Mouse (Mus musculus) hindbrain, embryonic 14.5 days (tissue): ENCODE measurements at regions not wholly inside any gene's neighbourhood (a gene's known extent, or its start where the extent isn't known, plus 50 kb on each side); places are given as distances from the start of the nearest gene placed in this dataset.
"Not testable (repeated sequence)": the region's sequence is repeated elsewhere in the genome, so short reads cannot be mapped to it uniquely, and the experiment has no call there.

Experiments used
- ATAC-seq: fragments of 200-750 bp; cut with Nextera tagmentation; 2 replicates; pipeline ENCODE4 v1.8.0; 2017; ENCODE audit warnings: moderate number of reproducible peaks, mild to moderate bottlenecking, moderate TSS enrichment, moderate library complexity; ENCODE audit not compliant: low FRiP score
- DNase-seq: peaks from one replicate; pipeline ENCODE4 v3.0.0-alpha.2; 2015; ENCODE audit warnings: low spot score
- H3K27ac ChIP-seq: fragments of 300-500 bp; sonication (generic); 2 replicates; pipeline ENCODE4 v1.5.1; 2014; ENCODE audit warnings: mild to moderate bottlenecking, moderate library complexity
- H3K27me3 ChIP-seq: fragments of 300-500 bp; sonication (generic); 2 replicates; pipeline ENCODE4 v1.6.1; 2014; ENCODE audit warnings: mild to moderate bottlenecking, low read length, mixed read lengths; ENCODE audit not compliant: control insufficient read depth, insufficient read depth
- H3K36me3 ChIP-seq: fragments of 300-500 bp; sonication (generic); replicated peaks from 2 replicates; pipeline ENCODE4 v1.6.1; 2014; ENCODE audit not compliant: control insufficient read depth, insufficient read depth
- H3K4me1 ChIP-seq: fragments of 300-500 bp; sonication (generic); replicated peaks from 2 replicates; pipeline ENCODE4 v1.6.1; 2014; ENCODE audit warnings: antibody characterized with exemption, low read length, mixed read lengths; ENCODE audit not compliant: control insufficient read depth, insufficient read depth
- H3K4me2 ChIP-seq: fragments of 300-500 bp; sonication (generic); replicated peaks from 2 replicates; pipeline ENCODE4 v1.6.1; 2014; ENCODE audit warnings: mild to moderate bottlenecking, moderate library complexity
- H3K4me3 ChIP-seq: fragments of 300-500 bp; sonication (generic); replicated peaks from 2 replicates; pipeline ENCODE4 v1.5.1; 2014; ENCODE audit warnings: mild to moderate bottlenecking, low read length
- H3K9ac ChIP-seq: fragments of 300-500 bp; sonication (generic); 2 replicates; pipeline ENCODE4 v1.6.1; 2014
- H3K9me3 ChIP-seq: fragments of 300-500 bp; sonication (generic); 2 replicates; pipeline ENCODE4 v1.6.1; 2016; ENCODE audit warnings: low read length; ENCODE audit not compliant: control insufficient read depth
- WGBS: fragments of 180-500 bp; shearing (Covaris S2); extraction: QIAGEN DNeasy Blood & Tissue Kit; methylation state at CpG from one replicate; pipeline ENCODE4 v1.1.7; 2014; 5-methylcytosine and 5-hydroxymethylcytosine counted together

- Histone ChIP-seq H3K27ac (no peak overlapping the region), H3K36me3 (no peaks in the 10 kb centered on the region), H3K27me3 (no peaks in the 10 kb centered on the region), H3K4me2 (no peak overlapping the region), H3K4me3 (no peak overlapping the region), H3K4me1 (peaks cover 31% of the 10 kb centered on the region), H3K9ac (no peak overlapping the region), H3K9me3 (no peaks in the 10 kb centered on the region)
- 23% methylated on average over 3 of the region's 3 CpGs for WGBS
- ATAC-seq (no peak), DNase-seq (no peak)
Observed at GRCm38 (mm10) chr11:113163941-113164340, 381.9 kb downstream of the Sox9 start.

DNA sequence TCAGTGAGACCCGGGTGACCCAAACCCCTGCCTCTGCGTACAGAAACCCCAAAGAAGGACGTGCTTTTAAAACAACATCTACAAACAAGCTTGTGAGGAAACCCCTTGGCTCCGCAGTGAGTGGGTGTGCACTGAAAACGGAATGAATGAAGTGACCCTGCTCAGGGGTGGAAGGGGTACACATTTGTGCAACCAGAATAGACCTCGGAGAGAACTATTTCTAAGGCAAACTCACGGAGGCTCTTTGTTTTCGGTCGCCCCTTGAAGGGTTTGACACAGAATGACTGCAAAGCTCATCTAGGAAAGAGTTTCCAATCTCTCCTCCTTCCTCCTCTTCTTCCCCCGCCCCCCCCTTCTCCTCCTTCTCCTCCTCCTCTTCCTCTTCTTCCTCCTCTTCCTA, 382.5 kb downstream of the Sox9 start:
- Histone ChIP-seq H3K9ac (peak overlapping the region; percentile 18; the same call in 1 of the 2 replicates), H3K27ac (no peak overlapping the region), H3K9me3 (no peaks in the 10 kb centered on the region), H3K4me2 (peak overlapping the region; percentile 53), H3K4me3 (peak overlapping the region; percentile 22), H3K36me3 (no peaks in the 10 kb centered on the region), H3K4me1 (peaks cover 31% of the 10 kb centered on the region), H3K27me3 (no peaks in the 10 kb centered on the region)
- DNase-seq (no peak), ATAC-seq (no peak)
- 7% methylated on average over 10 of the region's 10 CpGs for WGBS

DNA sequence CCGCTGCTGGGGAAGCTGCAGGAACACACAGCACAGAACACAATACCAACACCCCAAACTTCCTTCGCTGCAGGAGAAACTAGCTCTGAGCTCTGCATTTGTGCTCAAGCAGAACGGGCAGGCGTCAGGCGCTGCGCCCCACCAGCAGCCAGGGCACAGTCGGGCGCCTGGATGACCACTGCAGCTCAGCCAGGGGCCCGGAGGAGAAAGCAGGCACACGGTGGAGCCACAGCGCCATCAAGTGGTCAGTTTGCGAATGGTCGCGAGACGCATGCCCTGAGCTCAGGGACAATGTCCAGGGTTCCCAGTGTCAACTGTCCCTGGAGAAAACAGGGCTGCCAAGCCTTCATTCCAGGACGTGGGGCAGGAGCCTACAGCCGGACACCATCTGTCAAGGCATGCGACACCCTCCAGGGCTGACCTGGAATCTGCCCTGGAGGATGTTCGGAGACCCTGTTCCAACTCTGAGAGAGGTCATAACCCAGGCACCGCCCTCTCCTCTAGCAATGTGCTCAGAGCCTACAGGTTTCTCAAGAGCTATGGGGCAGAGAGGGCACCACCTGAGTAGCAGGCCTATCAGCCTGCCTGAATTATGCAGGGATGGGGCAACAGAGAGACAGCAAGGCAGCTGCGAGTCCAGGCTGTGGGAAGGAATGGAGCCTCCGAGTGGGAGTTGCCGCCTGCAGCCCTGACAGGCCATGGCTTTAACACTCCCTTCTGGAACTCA, 383.2 kb downstream of the Sox9 start:
- WGBS: 4% methylated on average over 23 of the region's 23 CpGs
- Histone ChIP-seq H3K9ac (peak overlapping the region; percentile 18; the same call in 1 of the 2 replicates), H3K36me3 (no peaks in the 10 kb centered on the region), H3K9me3 (no peaks in the 10 kb centered on the region), H3K27ac (0 out of 2 replicates have a peak overlapping the region, but pooled peaks have one; percentile 38), H3K4me2 (peak overlapping the region; percentile 53), H3K4me3 (peak overlapping the region; percentile 22), H3K4me1 (peaks cover 29% of the 10 kb centered on the region), H3K27me3 (no peaks in the 10 kb centered on the region)
- peak; percentile 90 for DNase-seq
- ATAC-seq: peak; percentile 72

GRCm38 (mm10) chr11:113166517-113166916, 384.5 kb downstream of the Sox9 start:
- peaks cover 35% of the 10 kb centered on the region for H3K4me1 ChIP-seq

DNA sequence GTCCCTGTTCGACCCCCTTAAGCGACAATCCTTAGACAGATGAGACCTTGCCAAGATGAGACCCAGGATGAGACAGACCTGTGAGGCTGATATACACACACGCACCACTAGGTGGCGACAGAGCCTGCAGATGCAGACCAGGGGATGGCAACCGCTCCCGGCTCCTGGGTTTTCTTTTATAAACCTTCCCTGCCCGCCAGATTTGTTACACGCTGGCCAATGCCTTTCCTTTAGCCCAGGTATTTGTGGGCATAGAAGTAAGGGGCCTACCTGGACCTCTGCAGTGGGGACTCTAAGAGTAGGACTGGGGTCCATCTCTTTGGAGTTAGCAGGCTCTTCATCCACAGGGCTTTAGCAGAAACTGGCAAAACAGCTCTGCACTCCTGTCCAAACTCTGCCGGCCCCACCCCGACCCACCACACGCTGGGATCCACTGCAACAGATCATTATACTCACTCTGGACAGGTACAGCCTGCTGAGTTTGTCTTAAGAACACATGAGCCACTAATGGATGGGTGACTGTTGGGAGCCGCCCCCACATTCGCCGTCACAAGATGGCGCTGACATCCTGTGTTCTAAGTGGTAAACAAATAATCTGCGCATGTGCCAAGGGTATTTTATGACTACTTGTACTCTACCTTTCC, 390.6 kb downstream of the Sox9 start:
- Histone ChIP-seq H3K9me3 (no peaks in the 10 kb centered on the region), H3K27ac (peak overlapping the region; percentile 77), H3K27me3 (no peaks in the 10 kb centered on the region), H3K4me3 (peak overlapping the region; percentile 36), H3K36me3 (no peaks in the 10 kb centered on the region), H3K9ac (peak overlapping the region; percentile 53), H3K4me1 (peaks cover 18% of the 10 kb centered on the region), H3K4me2 (peak overlapping the region; percentile 54)
- peak; percentile 90 for DNase-seq
- peak; percentile 67 for ATAC-seq
- WGBS: 21% methylated on average over 16 of the region's 16 CpGs

More at GRCm38 (mm10) chr11:113166517-113166916, 384.5 kb downstream of the Sox9 start:
- no peak overlapping the region for H3K9ac ChIP-seq
- H3K4me2 ChIP-seq: no peak overlapping the region
- DNase-seq (no peak), ATAC-seq (no peak)
- H3K27me3 ChIP-seq: no peaks in the 10 kb centered on the region
- H3K9me3 ChIP-seq: no peaks in the 10 kb centered on the region
- WGBS: 66% methylated on average over 4 of the region's 4 CpGs
- H3K27ac ChIP-seq: no peak overlapping the region
- no peak overlapping the region for H3K4me3 ChIP-seq
- no peaks in the 10 kb centered on the region for H3K36me3 ChIP-seq

GRCm38 (mm10) chr11:113173317-113173716, 391.3 kb downstream of the Sox9 start:
- not testable (repeated sequence) for H3K9ac ChIP-seq, H3K9me3 ChIP-seq, H3K27me3 ChIP-seq, DNase-seq, H3K36me3 ChIP-seq, ATAC-seq
- peak overlapping the region; percentile 26 for H3K4me3 ChIP-seq
- 33% methylated on average over 11 of the region's 12 CpGs for WGBS
- H3K4me2 ChIP-seq: peak overlapping the region; percentile 45
- H3K27ac ChIP-seq: peak overlapping the region; percentile 47; the same call in 1 of the 2 replicates
- peaks cover 18% of the 10 kb centered on the region for H3K4me1 ChIP-seq

DNA sequence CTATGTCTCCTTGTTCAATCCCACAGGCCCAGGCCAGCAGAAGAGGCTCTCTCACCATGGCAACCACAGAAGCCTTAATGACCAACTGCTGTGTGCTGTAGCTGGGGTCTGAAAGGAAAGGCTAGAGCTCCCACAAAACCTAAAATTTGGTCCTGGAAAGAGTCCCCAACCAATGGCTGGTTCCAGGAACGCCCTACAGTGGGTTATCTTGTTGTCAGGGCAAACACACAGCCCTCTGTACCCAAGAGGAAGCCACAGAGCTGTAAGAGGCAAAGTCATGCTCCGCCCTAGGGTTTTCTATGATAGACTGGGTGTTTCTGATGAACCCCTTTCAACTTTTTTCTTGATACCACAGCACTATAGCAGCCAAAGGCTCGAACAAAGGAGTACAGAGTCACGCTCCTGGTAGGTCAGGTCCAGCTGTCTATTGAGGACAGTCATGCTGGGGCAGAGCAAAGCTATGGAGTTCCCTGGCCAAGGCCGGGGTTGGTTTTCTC, 392.0 kb downstream of the Sox9 start:
- Histone ChIP-seq H3K36me3 (no peaks in the 10 kb centered on the region), H3K27me3 (no peaks in the 10 kb centered on the region), H3K4me1 (peaks cover 22% of the 10 kb centered on the region), H3K4me2 (no peak overlapping the region), H3K9ac (no peak overlapping the region), H3K9me3 (no peaks in the 10 kb centered on the region), H3K4me3 (no peak overlapping the region), H3K27ac (peak overlapping the region; percentile 36)
- 49% methylated on average over 5 of the region's 5 CpGs for WGBS
- no peak for DNase-seq
- ATAC-seq: no peak

- Histone ChIP-seq H3K27me3 (no peaks in the 10 kb centered on the region), H3K4me1 (peaks cover 21% of the 10 kb centered on the region), H3K4me2 (no peak overlapping the region), H3K4me3 (no peak overlapping the region), H3K27ac (no peak overlapping the region), H3K9ac (no peak overlapping the region), H3K9me3 (no peaks in the 10 kb centered on the region), H3K36me3 (no peaks in the 10 kb centered on the region)
- ATAC-seq: no peak
- 44% methylated on average over 6 of the region's 6 CpGs for WGBS
- peak; percentile 43 for DNase-seq
Observed at GRCm38 (mm10) chr11:113175323-113175722, 393.3 kb downstream of the Sox9 start.

- Histone ChIP-seq H3K4me1 (peaks cover 15% of the 10 kb centered on the region), H3K9ac (no peak overlapping the region), H3K9me3 (no peaks in the 10 kb centered on the region), H3K27ac (no peak overlapping the region), H3K27me3 (no peaks in the 10 kb centered on the region), H3K4me2 (no peak overlapping the region), H3K36me3 (no peaks in the 10 kb centered on the region), H3K4me3 (no peak overlapping the region)
- WGBS: 21% methylated on average over 7 of the region's 7 CpGs
- ATAC-seq: no peak
- peak; percentile 74 for DNase-seq
Observed at GRCm38 (mm10) chr11:113176183-113176582, 394.2 kb downstream of the Sox9 start.
